Mouse (Mus musculus): ENCODE measurements around the gene Dock8.

DNA sequence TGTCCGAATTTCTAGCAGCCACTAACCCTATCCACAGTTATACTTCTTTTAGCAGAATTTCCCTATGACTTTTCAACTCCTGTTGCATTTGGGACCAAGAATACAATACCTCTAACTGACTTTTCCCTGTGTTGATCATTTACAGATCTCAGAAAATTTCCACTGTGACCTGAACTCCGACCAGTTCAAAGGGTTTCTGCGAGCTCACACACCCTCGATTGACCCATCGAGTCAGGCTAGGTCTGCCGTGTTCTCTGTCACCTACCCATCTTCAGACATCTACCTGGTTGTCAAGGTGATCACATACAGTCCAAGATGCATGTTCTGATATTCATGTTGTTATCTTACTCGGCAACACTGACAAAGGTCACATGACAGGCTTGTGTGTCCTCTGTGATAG lies 90.4 kb downstream of the Dock8 start:
- TF ChIP-seq MAX (IDR thresholded peaks at IDR 0.05) (no peak), CTCF (IDR thresholded peaks at IDR 0.05; ENCODE audit: control insufficient read depth, insufficient read depth, insufficient read length) (no peak), USF1 (IDR thresholded peaks at IDR 0.05; ENCODE audit: low read depth) (no peak), FOSL1 (IDR thresholded peaks at IDR 0.05; ENCODE audit: insufficient read depth, low read length, poor library complexity, severe bottlenecking) (no peak)
